Mouse (Mus musculus): ENCODE data around the gene Cdk5rap2.

Cdk5rap2 gene

DNA sequence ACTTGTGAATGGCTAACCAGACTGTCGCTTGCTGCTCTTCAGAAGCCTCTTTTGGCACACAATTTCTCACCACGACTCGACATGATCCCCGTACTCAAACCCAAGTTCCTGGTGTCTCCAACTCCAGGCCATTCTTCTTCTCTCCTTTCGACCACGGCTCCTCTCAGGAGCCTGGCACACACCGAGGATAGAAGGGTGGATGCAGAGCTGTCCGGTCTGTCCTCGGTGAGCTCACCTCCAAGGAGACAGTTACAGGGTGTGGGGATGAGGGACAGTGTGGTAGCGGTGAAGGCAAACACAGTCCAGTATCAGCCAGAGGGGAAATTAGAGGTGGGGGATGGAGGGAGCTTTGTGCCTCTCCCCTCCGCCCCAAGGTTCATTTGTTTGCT, 149.8 kb downstream of the Cdk5rap2 start:
- no peak for DNase-seq (ENCODE audit: low read depth)

DNA sequence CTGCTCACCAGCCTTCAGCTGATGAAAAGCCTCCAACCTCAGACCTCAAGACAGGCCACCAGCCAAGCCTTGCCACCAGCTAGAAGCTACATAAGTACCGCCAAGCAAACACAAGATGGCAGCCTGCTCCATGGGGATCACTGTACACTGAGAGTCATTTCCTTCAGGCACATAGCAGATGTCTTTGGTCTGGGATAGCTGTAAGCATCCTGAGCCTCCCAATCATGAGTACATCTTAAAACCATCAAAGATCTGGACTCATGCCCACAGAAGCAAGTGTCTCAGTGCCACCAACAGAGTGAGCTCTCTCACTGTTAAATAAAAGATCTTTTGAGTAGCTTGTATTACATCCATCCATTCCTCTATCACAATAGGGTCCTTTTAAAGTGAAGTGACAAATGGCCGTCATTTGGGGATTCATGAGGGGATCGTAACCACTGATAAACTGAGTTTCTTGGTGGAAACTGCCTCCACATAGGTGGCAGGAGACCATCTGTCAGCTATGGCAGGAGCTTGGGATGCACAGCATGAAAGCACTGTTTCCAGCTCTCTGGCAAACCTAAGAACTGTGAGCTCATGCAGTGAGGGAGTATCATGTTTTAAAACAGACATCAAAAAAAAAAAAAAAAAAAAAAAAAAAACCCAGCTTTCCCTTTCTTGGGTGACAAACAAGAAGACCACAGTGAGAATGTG, 150.4 kb downstream of the Cdk5rap2 start:
- no peak for DNase-seq (ENCODE audit: low read depth)

DNA sequence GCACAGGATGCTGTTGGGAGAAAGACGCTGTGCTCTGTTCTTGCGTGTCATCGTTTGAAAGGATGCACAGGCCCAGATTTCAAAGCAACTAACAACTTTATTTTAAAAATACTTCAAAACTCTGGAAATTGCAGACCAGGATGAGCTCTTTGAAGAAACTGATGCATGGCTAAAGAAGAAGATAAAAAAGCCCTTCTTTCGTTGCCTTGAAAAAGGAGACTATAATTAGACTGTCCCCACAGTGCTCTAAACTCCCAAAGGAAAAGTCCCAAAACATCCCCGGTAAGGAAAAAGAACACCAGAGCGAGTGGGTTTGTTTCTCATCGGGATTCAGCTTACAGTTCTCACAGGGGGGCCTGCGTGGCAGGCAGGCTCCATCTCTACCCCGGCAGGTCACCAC, 151.4 kb downstream of the Cdk5rap2 start:
- no peak for DNase-seq (ENCODE audit: low read depth)

DNA sequence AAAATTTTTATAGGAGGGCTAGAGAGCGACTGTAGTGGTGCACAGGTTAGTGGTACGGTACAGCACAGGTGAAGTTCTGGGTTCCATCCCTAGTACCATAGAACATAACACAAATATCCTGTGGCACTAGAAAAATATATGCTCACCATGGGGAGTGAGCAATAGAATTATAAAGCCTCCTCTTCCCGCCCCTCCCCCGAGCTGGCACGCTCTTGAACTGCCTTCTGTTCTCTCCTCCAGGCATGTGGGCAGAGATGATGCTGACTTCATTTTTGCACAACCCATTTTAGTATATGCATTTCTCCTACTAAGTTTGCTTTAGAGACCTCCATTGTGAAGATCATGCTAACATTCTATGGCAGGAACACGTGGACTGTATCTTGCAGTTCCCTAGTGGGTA, 152.0 kb downstream of the Cdk5rap2 start:
- no peak for DNase-seq (ENCODE audit: low read depth)

DNA sequence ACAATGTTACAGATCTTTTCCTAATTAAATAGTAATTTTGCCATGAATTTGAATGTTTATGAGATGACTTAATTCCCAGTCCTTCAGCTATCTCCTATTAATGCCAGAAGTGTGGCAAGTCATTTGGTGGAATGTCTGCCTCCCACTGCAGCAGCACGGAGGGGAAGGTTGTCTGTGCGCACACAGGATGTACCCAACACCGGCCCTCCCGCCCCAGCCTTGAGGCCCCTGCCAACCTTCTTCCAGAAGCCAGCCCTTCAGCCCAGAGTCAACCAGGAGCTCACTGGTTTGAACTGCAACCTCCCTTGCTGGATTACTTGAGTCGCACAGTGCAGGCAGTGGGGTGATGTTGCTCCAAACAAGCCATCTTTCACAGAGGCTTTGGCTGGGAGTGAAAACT, 158.5 kb downstream of the Cdk5rap2 start:
- DNase-seq (ENCODE audit: low read depth) = no peak

DNA sequence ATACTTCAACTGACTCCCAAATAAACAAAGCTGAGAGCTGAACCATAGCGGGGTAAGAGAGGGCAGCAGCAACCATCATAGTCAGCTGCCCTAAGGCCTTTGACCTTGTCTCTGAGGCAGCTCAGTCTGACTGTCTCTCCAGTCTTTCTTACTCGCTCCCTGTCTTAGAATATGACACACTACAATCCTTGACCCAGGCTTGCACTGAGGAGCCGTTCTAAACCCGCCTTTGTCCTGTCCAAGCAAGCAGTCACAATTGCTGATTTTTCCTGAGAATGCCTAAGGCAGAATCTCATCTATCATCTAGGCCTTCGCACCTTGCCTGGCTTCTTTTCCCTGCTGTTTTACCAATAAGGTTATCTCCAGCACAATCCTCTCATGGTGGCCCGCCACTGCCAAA, 164.5 kb downstream of the Cdk5rap2 start:
- DNase-seq (ENCODE audit: low read depth) = no peak

DNA sequence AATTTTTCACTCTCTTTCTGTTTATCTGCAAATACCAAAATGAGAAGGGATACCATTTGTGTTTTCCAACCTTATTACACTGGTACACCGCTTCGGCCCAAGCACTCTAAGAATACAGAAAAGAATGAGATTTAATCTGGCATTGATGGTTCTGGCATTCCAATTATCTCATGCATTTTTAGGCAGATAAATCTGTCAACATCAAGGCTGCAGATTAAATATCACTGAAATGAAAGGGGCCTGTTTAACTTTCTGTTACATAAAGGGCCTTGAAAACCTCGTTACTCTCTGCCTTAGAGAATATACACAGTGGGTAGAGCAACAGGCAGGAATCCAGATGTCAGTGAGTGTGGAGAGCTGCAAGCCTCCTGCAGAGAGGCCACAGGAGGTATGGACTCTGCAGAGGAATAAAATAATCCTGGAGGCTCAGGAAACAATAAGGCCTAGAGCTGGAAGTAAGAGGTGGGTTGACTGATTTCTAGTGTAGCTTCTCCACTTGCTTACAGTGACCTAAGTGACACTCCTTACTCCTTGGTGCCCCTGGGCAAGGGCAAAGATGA, 166.6 kb downstream of the Cdk5rap2 start:
- DNase-seq (ENCODE audit: low read depth) = no peak

DNA sequence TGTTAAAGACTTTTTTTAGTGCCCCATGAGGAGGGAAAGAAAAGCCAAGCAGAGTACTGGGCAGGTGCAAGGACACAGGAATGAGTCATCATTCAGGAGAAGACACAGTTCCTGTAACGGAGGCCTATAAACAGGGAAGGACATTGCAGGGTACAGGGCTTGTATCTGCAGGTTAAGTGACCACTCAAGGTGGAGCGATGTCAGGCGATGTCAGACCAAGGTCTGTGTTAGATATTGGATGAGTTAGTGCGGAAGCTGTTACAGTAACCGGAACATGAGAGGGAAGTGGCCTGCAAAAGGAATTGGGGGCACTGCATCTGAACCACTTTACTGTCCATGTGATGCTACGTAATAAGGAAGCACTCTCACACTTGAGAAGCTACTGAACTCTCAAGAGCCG, 170.5 kb downstream of the Cdk5rap2 start:
- no peak for DNase-seq (ENCODE audit: low read depth)

DNA sequence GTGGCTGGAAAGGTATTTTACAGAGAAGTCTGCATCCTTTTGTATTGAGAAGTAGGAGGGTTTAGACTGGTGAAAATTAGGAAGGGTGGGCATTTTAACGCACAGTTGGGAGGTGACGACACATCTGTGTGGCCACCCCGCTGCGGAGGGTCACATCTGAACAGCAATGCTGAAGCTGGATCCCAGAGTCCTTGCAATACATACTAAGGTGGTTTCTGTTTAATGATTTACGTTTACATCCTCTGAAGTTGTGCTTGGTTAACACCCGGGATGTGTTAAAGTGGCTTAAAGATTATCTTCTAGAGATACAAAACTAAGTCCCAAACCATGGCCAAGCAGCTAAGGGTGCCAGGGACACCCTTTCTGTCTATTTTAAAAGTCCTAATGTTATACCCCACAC, 171.4 kb downstream of the Cdk5rap2 start:
- no peak for DNase-seq (ENCODE audit: low read depth)

DNA sequence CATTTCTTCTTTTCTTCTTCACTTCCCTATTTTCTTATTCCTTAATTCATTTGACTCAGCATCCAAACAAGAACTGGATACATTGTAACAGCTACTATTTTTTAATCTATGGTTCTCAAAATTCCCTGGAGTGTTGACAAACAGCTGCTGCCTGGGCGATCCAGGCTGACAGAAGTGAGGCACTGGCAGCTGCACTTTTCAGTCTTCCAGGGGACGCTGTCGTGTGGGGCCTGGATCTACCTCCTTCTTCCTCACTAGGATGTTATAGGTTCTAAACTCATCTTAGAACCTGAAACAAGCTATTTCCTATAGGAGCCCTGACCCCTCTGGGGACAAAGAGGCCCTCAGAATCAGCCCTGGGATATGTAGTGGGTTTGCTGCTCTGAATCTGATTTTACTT, 177.9 kb downstream of the Cdk5rap2 start:
- no peak for DNase-seq (ENCODE audit: low read depth)

DNA sequence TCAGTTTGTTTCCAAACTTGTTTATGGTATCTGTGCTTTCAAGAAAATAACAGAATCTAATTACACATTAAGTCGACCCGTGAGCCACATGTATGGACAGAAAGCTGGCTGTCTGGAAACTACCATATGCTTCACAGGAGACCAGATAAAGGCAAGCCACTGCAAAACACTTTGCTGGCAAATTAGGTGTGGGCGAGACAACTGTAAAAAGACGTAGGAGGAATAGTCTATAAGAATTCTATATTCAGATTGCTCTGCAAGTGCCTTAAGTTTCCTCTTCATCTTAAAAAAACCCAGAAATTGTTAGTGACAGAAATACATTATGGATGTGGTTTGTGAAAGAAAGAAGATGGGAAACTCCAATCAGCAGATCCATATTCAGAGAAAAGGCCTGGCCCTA, 180.4 kb downstream of the Cdk5rap2 start:
- no peak for DNase-seq (ENCODE audit: low read depth)

DNA sequence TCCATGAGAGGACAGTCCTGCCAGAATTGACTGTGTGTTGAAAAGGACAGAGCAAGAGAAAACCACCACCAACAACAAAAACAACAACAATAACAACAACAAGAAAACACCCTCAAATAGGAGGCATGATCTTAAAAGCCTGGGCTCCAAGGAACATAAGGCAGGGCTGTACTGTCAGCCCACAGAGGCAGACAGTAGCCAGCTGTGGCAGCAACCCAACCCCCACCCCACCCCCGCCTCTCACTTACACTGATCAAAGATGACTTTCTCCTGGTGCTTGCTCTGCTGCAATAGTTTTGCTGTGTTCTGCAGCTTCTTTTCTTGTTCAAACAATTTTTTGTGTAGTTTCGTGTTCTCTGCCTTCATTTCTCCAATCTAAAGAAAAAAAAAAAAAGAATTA, 181.9 kb downstream of the Cdk5rap2 start:
- DNase-seq (ENCODE audit: low read depth) = no peak

DNA sequence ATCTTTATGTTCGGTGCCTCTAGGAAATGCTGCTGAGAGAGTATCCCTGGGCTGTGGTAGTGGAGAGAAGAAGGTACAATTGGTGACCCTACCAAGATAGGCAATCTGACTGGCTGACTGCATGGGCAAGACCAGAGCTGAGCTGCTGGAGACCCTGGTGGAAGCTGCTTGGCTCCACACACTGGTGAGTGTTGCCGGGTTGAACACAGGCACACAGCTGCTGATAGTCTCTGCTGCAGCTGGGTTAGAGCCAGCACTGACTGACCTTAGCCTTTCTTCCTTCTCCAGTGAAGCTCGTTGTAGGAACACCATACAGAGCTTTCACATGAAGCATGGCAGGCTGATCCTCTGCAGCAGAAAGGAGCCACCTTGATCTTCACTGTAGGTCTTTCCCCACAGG, 182.6 kb downstream of the Cdk5rap2 start:
- no peak for DNase-seq (ENCODE audit: low read depth)

DNA sequence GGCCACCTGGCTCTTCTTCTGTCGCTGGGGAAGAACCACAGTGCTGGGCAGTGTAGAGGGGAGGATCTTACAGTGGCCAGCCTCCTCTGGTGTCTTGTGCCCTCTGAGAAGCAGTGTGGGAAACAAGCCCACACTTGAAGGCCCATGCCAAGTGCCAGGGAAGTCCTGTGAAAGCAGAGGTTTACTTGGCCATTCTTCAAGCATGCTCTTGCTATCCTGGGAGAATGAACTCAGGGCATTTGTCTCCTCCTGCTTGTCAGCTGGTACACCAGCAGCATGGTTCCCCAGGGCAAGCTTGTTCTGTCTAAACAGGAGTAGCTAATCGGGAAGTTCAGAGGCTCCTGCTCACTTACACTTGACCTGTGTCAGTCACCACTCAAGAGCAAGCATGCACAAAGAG, 185.7 kb downstream of the Cdk5rap2 start:
- no peak for DNase-seq (ENCODE audit: low read depth)

DNA sequence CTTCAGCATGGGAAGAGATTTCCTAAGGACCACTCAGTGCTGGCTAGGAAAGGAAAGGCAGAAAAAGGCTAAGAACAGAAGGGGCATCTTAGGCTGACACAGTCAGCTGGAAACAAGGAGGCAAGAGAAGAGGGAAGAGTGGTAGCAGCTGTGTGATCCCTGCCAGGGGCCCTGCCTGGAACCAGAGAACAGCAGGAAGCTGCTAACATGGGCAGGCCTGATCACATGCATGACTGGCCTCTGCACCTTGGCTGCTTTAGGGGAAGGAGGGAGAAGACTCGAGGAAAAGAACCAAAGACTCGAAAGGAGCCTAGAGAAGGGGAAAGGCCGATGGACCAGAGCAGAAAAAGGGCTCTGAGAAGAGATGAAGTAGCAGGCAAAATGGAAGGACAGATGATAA, 188.4 kb downstream of the Cdk5rap2 start:
- DNase-seq (ENCODE audit: low read depth) = no peak

DNA sequence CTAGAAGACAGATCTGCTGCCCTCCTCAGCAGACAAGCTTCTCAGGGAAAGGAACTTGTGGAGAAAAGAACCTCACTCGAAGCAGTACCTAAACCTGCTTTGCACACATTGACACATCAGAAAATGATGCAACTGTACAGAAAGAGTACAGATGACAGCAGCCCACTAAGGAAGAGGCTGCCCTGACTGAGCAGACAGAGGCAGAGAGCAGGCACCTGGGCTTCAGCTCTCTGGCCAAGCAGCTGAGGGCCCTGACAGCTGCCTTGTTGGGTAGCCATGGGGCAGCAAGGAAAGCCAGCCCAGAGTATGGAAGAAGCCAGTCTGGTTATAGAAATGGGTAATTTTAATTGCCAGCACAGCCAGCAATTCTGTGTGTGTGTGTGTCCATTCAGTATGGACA, 188.9 kb downstream of the Cdk5rap2 start:
- no peak for DNase-seq (ENCODE audit: low read depth)

DNA sequence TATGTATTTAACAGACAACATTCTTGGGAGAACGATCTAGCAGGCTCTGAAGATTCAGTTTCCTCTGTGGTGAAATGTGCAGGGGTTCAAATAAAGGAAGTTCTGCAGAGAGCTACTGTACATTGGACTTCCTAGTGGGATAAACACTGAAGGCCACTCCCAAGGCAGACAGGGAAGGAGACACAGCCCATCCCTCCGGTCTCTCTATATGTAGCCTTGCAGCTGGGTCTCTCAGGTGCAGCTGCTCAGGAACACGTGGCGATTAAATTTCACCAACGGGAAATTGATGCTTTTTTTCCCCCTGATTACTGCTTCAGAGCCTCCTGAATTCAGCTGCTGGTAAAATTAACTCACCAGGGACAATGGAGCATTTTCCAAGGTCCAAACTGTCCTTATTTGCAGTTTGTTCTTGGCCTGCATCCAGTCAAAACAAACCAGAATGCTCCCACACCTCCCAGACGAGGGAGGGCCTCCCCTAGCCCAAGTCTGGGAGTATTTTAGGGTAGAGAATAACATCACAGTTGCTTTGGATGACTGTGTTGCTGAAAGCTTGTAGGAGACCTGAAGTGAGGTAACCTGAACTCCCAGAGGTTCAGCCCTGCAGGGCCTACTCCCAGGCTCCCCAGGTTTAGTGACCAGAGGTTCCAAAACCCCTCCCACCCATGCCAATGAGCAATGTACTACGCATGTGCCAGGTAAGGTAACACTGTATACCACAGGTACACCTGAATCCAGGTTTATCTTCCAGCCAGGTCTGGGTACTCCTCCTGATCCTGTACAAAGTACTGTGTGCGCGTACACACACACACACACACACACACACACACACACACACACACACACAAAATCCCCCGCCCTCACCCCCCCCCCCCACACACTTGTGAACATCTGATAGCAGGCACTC, 189.7 kb downstream of the Cdk5rap2 start:
- no peak for DNase-seq (ENCODE audit: low read depth)

DNA sequence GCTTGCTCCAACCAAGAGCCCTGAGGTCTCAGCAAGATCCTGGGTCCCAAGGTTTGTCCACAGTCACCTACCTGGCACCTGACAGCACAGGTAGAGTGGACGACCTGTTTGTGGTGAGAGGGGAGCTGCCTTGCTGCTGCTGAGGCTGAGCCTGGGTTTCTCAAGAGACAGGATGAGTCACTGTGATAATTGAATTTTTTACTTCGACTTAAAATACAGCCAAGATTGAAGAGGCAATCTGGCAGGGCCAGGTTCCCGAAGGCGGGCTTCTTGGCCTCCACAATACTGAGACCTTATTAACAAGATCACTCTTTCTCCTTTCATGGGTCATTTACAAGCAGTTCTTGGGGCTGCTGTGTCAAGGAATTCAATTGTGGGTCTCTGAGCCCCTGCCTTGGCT, 190.5 kb downstream of the Cdk5rap2 start:
- no peak for DNase-seq (ENCODE audit: low read depth)

DNA sequence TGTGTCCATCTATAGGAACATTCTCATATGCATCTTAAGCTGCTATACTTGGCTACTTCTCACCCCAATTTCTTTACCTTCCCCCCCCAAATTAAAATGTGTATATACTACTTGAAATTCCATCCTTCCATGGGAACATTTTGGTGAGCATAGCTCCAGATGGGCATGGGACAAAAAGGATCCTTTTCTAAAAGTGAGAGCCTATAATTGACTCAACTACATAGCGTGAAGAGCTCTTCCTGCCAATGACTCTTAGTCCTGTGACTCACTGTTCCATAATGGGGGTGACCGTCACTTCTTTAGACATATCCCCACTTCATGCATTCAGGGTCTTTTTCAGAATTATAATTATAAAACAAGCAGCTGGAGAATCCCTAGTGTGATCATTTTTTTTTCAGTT, 224.3 kb downstream of the Cdk5rap2 start:
- no peak for DNase-seq (ENCODE audit: low read depth)

All from induced T-regulatory cell, adult 2 months (primary cell).